Mouse (Mus musculus) central nervous system, embryonic 18 days (tissue): ENCODE measurements around the gene Alg6. TPM values are rescaled to one million over a fixed set of nuclear protein-coding genes. Genes with fewer than 3 reads are reported as not detected.

Experiments used
- polyA plus RNA-seq: library from polyadenylated mRNA; depleted of rRNA; stranded (reverse); fragments of >200 nt; gene quantifications from 2 replicates; pipeline ENCODE4 v1.2.3, GENCODE M21; 2012; rRNA removed

The Alg6 gene
- polyA plus RNA-seq: 13.6 and 15.5 TPM in 2 replicates

DNA sequence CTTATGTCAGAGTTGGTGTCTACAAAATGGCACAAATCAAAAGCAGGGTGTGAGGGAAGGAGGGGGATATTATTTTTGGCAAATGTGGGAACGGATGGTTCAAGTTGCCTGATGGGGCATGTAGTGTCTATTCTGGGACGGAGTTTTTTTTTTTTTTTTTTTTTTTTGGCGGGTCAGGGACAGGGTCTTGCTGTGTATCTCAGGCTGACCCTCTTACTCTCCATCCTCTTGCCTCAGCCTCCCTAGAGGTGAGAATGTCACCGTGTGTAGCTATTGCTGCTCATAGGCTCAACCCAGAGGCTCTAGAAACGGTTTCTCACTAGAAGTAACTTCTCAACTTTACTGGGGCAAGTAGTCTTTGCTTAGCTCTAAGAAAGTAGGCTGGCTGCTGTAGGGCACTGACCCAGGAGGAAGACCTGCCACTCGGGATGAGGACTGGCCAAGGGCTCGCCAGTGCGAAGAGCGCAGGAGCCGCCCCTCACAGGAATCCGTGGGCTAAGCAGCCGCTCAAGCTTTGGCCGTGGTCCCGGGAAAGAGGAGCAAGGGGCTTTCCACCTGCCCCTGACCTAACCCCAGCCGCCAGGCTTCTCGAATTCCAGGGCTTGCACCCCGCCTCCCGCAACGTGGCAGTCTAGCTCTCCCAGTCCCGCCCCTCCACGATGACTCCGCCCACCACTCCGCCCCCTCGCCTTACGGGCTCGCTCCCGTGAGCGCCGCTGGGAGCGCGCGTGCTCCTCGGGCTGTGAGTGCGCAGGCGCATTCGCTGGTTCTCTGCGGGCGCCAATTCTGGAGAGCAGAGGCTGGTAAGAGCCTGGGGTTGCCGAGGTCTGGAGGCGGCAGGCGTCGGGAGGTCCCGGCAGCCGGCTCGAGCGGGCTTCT lies at the start of gene Alg6:
Gene Alg6 (plus strand): TSS at position 761 of the 879 bp plus-strand sequence.

Other genes starting within 250 kb of the Alg6 start
- 0.99 and 1.1 TPM in 2 replicates for gene Foxd3, start 59.4 kb upstream of the Alg6 start, polyA plus RNA-seq
- gene Efcab7, start 113.5 kb downstream of the Alg6 start, polyA plus RNA-seq: 11.8 and 14.5 TPM in 2 replicates
- 47.8 and 54.8 TPM in 2 replicates for gene Pgm1, start 213.8 kb downstream of the Alg6 start, polyA plus RNA-seq
- gene Itgb3bp, start 214.1 kb downstream of the Alg6 start, polyA plus RNA-seq: 4.2 and 5.6 TPM in 2 replicates